Mouse (Mus musculus) spleen, adult 2 months (tissue): ENCODE measurements around the gene Sh2d3c.

Source experiments
- CTCF ChIP-seq: fragments of 200-500 bp; IDR thresholded peaks from 2 replicates; pipeline ENCODE4 v1.5.1; 2011; ENCODE audit warnings: mild to moderate bottlenecking, inconsistent platforms; ENCODE audit not compliant: insufficient read depth, insufficient read length, insufficient replicate concordance; ENCODE audit errors: extremely low read depth
- POLR2A ChIP-seq: fragments of 200-500 bp; IDR thresholded peaks from 2 replicates; pipeline ENCODE4 v1.6.1; 2011; ENCODE audit warnings: low read depth, low read length, inconsistent platforms

GRCm38 (mm10) chr2:32722581-32722980, 1.7 kb downstream of the Sh2d3c start:
- no peak for TF ChIP-seq CTCF
- TF ChIP-seq POLR2A, result no peak
